Mouse (Mus musculus): Measurements from ENCODE around the gene Nrp2.

GRCm38 (mm10) chr1:62786255-62786654 is 83.2 kb downstream of the Nrp2 start:
- no peak for TF ChIP-seq CTCF (IDR thresholded peaks at IDR 0.05; ENCODE audit: control insufficient read depth, insufficient read depth, insufficient replicate concordance, low read depth, low read length)
- TF ChIP-seq POLR2A (IDR thresholded peaks at IDR 0.05; ENCODE audit: control insufficient read depth, low read depth, low read length), result no peak
